Mouse (Mus musculus) cortical plate, adult 2 months (tissue): ENCODE measurements around the gene Pnkd.

Experiments used
- CTCF ChIP-seq: fragments of 200-500 bp; IDR thresholded peaks from 2 replicates; pipeline ENCODE4 v1.5.1; 2011; ENCODE audit warnings: mild to moderate bottlenecking, control low read depth, low read length; ENCODE audit not compliant: insufficient read depth; ENCODE audit errors: extremely low read depth
- POLR2A ChIP-seq: fragments of 200-500 bp; IDR thresholded peaks from 2 replicates; pipeline ENCODE4 v1.6.1; 2011; ENCODE audit warnings: mild to moderate bottlenecking, low read length, control low read depth; ENCODE audit not compliant: insufficient read depth; ENCODE audit errors: extremely low read depth

DNA sequence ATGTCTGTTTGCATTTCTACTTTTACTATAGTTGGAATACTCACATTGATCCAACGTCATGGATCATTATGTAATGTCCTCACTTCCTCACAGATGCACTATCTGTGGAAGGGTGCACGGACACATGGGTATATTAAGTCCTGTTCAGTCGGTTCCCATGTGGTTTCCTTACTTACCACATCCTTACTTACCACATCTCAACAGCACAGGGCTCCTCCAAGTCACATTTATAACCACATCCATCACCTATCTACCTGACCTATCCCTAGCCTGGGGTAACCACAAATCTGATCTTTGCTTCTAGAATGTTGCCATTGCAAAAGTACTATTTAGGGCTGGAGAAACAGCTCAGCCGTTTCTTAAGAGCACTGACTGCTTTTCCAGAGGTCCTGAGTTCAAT lies 88.6 kb downstream of the Pnkd start:
- TF ChIP-seq CTCF (no peak), POLR2A (no peak)
